Mouse (Mus musculus) R1 (cell line): Measurements from ENCODE around the gene Slc23a4.

Experiments
- DNase-seq: peaks from one replicate; pipeline ENCODE4 v3.0.0-alpha.2; 2018; ENCODE audit warnings: low read depth, low spot score

Gene Slc23a4

DNA sequence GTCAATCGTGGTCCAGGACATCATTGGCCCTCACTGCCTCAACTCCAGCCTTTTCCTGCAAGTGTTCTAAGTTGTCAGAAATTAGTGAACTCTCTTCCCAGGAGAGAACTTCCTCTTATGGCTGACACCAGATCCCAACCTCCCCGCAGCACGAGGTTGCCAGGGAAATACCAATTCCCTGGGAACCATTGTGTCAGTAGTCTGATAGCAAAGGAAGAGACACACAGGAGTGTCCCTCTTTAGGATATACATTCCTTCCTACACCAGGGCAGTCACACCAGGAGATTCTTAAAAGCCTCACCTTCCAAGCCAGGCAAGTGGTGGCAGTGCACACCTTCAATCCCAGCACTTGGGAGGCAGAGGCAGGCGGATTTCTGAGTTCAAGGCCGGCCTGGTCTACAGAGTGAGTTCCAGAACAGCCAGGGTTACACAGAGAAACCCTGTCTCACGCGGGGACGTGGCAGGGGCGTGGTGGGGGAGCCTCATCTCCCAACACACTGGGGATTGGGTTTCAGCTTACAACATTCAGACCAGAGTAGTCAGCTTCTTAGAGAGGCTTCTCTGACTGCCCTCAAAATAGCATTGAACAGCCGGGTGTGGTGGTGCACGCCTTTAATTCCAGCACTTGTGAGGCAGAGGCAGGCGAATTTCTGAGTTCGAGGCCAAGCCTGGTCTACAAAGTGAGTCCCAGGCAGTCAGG lies 74.7 kb downstream of the Slc23a4 start:
- DNase-seq, result peak; percentile 71

DNA sequence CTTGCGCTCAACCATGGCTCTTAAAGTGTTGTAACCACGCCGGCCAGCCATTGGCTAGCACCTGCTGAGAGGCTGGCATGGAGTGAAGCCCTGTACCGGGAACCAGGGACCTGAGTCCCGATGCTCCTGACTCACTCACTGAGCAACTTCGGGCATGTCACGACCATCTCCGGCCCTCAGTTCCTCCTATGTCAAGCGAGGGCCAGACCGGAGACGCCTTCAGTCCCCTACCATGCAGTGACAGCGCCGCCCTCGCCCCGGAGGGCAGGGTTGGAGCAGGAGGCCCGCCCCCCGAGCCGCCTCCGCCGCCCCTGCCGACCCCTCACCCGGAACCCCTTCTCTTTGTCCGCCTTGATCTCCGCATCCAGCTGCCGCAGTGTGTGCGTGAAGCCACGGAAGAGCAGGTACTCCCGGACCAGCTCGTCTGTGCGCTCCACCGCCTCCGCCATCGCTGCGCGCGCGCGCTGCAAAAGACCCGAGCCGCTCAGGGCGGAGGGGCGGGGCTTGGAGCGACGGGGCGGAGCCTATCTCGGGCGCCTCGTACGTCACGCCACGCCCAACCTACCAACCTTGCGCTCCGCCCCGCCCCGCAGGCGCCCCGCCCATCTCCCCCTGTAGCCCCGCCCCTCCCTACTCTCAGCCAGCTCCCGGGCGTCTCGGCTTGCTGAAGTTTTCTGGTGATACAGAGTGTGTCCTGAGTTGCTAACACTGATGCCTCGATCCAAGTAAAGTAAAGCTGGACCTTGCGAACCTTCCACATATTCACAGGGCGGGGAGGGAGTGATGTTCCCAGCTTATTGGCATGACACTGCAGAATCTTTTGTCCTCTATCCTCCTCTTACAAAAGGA lies 77.6 kb downstream of the Slc23a4 start, which contains the start of gene Wdr91:
Wdr91 (minus strand) TSS at position 506 of the 849 bp plus-strand sequence.
- DNase-seq, result peak; percentile 88

DNA sequence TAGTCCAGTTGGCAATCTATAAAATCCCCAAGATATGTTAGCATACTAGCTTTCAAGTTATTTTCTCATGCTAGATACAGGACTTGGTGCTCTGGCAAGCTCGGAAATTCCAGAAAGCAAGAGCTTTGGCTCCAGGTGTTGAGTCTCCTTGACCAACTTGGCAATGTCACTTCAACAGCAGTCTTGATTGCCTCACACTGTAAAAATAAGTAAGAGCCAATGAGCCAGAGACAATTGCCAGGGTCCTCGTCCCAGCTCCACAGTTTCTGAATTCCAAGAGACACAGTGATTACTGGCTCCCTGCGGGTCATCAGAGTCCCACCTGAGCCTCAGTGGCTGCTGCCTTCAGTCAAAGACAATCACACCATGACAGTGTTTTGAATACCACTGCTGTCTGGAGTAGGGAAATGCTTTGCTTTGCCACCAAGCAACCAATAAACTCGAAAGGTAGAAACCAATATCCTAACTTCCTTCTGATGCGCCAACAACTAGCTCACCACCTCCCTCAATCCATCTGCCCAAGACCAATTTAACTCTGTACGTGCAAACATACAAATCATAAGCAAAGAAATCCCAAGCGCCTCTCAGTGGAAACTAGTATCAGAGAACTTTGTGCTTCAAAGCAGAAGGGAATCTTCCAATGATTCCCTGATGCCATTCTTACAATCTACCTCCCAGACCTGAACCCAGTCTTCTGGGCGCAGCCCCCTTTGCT lies 78.4 kb downstream of the Slc23a4 start:
- DNase-seq, result no peak

DNA sequence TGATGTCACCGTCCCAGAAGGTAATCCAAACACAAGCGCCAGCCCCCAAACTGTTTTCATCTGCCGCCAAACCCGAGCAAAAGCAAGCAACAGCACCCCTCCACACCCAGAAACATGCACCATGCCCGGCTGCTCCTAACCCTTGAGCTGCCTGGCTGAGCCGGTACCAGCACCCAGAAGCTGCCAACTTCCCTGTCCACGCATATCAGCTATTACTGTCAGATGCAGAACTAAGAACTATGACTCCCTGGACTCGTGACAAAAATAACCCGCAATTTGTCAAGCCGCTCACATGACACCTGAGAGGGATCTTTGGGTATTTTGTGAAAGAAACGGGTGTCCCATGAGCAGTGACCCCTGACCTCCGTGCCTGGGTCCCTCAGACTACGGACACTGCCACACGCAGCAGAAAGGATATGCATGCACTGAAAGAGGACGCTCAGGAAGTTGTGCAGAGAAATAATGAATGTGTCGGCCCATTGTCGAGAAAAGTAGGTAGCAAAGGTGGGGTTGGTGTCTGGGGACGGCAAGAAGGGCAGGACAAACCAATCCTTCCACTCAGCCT lies 80.4 kb downstream of the Slc23a4 start:
- DNase-seq, result no peak

DNA sequence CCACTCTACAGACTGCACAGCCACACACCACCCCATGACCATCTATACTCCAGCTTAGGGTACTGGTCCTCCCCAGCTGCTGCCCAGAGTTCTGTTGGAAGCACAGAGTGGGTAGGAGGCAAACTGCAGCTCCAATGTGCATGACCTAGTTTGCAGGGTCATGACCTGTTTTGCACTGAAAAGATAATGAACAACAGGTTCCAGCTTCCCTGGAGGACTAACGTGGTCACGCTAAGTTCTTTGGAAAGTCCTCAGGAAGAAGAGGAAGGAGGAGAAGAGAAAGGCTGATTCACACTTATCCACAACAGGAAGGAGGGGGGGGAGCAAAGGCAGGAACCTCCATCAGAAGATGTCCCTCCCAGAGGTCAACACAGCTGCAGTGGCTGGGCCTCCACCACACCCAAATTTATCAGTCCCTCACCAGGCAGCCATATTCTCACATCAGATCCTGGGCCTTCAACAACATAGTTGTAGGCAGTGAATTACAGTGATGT lies 81.0 kb downstream of the Slc23a4 start:
- no peak for DNase-seq

DNA sequence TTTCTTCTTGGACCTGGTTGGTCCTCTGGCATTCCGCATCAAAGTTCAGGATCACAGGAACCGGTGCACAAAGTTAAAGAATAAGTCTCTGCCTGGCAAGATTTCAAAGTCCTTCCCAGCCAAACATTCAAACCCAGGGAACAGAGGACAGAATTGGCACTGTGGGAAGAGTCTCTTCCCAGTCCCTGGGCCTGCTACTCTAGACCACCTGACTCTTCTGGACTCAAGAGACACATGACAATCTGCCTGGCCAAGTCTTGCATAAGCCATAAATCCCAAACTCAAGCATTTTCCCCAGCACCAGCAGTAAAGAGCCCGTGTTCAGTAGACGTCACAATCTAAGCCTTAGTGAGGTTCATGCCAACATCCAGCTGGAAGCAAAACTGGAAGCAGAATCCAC lies 81.5 kb downstream of the Slc23a4 start:
- no peak for DNase-seq

DNA sequence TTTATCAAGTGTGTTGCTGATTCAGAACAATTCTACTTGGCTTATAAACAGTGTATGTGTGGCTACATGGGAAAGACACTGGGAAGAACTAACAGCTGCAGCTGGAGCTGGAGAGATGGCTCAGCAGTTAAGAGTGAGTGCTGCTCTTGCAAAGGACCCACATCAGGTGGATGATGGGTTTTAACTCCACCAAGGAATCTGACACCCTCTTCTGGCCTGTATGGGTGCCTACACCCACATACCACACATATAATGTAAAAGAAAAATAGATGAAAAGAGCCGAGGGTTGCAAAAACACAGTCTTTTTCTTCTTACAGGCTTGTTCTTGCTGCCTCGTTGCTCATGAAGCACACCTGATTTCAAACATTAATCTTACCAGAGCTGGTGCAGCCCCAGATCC lies 82.1 kb downstream of the Slc23a4 start:
- no peak for DNase-seq

DNA sequence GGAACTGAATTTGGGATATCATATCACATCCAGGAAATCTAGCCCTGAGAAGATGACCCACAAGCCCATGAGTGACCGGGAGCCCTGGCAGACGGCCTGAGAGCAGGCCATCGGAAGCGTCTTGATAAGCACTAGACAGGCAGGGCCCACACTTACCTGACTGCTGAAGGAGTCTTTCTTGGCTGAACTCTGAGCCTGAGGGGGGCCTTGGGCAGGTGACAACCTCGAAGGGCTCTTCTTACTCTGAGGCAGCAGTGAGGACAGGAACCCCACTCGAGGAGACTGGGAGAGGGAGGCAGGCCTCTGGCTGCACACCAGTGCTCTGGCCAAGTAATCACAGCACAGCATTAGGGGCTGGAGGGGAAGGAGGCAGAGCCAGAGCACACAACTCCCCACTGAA lies 83.8 kb downstream of the Slc23a4 start:
- no peak for DNase-seq

DNA sequence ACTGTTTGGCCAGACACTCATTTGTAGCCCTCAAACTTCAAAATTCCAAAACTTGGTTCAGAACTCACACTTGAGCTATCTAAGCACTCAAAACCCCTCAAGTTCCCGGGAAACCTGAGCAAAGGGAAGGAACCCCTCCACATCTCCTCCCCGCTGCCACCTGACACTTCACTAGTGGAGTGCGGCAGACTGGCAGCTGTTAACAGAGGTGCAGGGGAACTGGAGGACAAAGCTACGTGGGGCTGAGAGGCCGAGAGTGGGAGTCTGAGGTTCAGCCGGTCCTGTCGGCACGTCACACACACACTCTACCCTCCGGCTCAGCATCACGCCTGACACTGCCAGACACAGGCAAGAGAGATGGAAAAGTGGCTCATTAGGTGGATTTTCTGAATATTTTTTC lies 84.4 kb downstream of the Slc23a4 start:
- DNase-seq, result no peak

DNA sequence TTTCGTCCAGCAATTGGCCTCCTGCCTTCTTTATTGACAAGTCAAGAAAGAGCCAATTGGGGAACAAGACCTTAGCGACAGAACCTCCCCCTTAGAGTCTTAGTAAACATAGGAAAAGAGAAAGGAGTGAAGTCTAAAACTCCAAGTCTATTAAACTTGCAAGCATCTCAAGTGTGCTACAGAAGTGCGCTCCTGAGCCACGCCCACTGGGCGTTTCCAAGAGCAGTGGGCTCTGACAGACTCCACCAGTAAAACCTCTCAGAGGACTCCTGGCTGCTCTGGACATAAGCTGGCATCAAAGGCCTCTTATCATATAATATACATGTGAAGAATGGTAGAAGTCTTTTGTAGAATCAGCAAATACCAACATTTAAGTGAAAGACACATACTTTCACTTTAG lies 84.8 kb downstream of the Slc23a4 start:
- DNase-seq, result no peak

DNA sequence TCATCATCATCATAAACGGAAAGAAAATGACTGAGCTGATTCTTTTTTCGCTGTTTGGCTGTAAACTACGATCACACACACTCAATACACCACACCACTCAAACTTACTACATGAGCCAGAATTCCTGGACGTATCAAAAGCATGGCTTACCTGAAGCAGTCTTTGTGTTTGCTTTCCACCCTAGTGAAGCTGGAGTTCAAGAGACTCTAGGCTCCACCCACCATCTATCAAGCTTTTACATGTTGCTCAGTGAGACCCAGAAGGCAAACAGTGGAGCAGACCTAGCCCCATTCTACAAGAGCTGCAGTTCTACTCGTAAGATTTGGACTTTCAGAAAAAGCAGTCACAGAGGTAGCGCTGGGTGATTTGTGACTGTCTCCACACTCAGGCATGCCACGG lies 85.6 kb downstream of the Slc23a4 start:
- no peak for DNase-seq

DNA sequence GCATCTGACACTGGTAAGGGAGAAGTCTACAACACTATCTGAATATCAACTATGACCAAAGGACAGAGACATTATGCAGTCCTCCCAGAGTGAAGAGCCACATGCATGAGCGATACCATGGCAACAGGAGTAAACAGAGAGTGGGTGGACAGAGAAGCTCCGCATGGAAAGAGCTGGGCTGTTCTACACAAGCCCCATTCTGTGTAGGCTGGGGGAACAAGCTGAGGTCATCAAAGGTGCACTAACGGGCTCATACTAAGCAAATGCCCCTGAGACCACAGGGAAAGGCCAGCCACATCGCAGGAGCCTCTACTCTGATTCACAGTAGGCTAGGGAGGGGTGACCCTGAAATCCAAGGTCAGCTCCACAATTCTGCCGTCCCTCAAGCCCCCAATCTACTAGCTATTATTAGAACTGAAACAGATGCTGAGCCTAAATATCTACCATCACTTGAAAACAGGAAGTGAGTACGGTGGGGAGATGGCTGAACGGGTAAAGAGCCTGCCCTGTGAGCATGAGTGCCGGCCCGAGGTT lies 86.2 kb downstream of the Slc23a4 start:
- DNase-seq, result no peak

DNA sequence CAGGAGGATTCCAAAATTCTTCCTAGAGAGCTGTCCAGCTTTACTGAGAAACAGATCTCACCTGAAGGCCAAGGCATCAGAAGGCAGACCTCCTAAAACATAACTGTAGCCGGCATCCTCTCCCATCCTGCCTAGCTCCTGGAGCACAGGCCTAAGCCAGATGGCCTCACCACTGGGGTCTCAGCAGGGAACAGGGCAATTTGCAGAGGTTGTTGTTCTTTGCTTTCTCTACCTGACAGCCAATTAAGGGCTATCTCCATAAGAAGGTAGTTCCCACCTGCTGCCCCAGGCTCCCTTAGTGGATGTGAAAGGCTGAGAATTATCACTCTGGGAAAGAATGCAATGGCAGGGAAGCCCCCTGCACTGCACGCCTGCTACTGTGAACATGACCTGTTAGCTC lies 87.2 kb downstream of the Slc23a4 start:
- peak; percentile 69 for DNase-seq

DNA sequence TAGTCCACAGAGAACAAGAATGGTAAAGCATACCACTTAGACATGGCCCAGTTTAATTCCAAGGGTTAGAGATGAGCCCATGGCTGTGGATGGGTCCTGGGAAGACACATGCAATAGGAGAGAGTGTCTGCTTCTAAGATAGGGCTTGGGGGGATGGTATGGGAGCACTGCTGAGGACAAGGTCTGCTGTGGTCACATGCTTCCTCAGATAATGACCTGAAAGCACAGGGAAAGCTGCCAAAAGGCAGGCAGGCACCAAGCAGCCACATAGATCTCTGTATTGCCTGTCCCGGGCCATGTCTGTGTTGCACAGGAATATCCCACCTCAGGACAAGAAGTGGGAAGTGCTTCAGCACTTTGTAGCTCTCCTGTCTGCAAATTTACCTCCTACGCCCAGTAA lies 89.1 kb downstream of the Slc23a4 start:
- no peak for DNase-seq

DNA sequence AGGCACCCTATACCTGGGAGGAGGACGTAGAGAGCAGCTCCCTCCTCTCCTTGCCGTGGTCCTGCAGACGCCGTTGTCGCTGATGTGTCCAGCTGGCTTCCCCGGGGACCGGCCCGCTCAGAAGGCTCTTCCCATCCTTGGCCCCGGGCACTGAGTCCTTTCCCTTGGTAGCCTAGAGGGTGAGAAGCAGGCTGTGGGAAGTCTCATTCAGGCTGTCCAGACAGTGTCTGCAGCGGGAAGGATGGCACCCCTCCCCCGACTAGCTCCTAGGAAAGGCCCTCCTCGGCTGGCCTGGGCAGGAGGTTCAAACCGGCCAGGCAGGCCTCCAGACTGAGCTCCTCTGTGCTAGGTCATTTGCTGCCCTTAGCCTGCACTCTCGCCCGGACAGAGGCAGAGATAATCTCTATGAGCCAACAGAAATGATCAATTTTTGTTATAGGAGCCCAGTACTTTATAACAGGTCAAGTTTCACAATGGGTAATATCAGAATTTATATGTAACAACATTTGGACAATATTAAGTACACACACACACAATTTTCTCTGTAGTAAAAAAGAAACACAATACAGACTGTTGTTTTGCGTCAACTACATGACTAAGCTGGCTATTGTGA lies 91.9 kb downstream of the Slc23a4 start:
- DNase-seq, result no peak

DNA sequence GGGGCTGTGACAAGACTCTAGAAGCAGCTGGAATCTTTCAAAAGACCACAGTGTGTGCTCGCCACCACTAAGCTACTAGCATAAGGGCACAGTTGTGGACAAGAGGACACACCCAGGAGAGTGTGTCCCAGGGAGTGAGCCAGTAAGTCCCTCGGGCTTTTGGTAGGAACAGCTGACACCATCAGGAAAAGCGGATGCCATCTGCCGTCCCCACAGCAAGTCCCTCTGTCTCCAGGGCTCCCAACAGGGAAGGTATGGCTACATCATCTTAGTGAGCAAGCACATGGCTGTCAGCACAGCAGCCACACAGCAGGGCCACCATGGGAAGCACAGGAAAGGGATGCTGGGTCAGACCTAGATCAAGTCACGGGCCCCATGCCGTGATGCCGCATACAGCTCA lies 92.6 kb downstream of the Slc23a4 start:
- DNase-seq, result no peak
